Mouse (Mus musculus): ENCODE measurements around the gene Bcl3.

Gene Bcl3

GRCm38 (mm10) chr7:19822604-19823058 is at the start of gene Bcl3:
Gene Bcl3, minus strand, starts transcription at chr7:19822770.
- DNase-seq (ENCODE audit: low spot score), result no peak

- DNase-seq (ENCODE audit: low spot score), result no peak
Measured at GRCm38 (mm10) chr7:19871943-19872601, 49.5 kb upstream of the Bcl3 start.

DNA sequence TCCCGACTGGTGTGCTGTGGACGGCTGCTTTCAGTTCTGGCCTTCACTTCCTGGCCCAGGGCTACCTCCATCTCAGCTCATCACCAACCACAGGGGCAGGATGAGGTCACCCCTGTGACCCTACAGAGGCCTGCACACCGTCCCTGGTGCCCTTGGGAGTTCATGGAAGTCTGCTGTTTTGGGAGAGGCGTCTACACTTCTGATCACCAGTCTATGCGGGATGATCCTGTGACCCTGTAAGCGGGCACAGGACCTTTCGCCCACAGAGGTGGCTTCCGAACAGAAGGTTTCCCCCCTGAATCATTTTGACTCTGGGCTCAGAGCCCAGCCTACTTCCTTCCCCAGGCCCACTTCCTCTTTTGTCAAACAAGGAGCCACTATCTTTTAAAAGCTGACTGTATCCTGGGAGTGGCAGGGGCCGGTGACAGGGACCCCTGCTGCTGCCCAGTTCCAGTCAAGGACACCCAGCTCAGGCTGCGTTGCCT is 48.6 kb upstream of the Bcl3 start:
- DNase-seq (ENCODE audit: low spot score), result no peak

DNA sequence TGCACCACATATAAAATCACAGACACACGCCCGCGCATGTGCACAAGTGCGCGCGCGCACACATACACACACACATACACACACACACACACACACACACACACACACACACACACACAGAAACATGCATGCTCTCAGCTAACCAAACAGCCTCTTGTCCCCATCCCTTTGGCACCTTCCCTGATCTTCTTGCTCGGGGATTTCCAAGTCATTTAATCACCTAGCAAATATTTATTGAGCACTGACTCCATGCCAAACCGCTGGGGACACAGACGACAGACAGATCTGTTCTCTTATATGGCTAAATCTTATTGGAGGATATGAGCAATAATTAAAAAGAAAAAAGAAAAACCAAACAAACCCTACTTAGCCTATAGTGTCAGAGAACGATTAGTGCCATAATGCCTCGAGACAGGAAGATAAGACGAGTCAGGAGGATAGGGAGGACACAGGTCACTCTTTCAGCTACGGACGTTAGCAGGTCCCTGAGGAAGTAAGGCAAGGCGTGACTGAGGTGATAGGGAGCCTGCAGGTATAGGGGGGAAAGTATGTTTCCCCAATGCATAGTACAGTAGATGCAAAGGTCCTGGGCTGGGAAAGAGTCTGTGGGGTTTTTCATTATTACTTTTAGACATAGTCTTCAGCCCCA is 45.3 kb upstream of the Bcl3 start:
- DNase-seq (ENCODE audit: low spot score), result no peak

GRCm38 (mm10) chr7:19866490-19866889 is 43.9 kb upstream of the Bcl3 start:
- DNase-seq (ENCODE audit: low spot score), result no peak

- DNase-seq (ENCODE audit: low spot score), result no peak
Measured at GRCm38 (mm10) chr7:19865246-19866036, 42.9 kb upstream of the Bcl3 start.

- DNase-seq (ENCODE audit: low spot score), result no peak
Measured at GRCm38 (mm10) chr7:19864241-19864640, 41.7 kb upstream of the Bcl3 start.

GRCm38 (mm10) chr7:19861199-19861598 is 38.6 kb upstream of the Bcl3 start, which contains the start of gene Ceacam16:
Gene Ceacam16, minus strand, starts transcription at chr7:19861299.
- DNase-seq (ENCODE audit: low spot score), result no peak

DNA sequence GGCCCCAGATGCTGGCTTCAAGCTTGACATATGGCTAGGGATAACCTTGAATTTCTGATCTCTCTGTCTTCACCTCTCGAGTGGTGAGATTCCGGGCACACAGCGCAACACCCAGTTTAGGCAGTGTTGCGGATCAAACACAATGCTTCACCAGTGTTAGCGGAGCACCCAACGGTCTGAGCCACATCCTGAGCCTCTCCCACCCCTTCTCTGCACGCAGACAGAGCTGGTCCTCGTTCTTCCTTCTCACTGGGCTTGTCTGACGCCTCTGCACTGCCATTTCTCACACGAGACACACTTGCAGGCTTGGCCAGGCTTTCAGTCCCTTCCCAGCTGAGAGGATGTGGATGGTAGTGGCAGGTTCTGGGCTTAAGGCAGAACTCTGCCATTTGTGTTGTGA is 37.2 kb upstream of the Bcl3 start:
- DNase-seq (ENCODE audit: low spot score), result no peak

GRCm38 (mm10) chr7:19856283-19856682 is 33.7 kb upstream of the Bcl3 start:
- no peak for DNase-seq (ENCODE audit: low spot score)

- no peak for DNase-seq (ENCODE audit: low spot score)
Measured at GRCm38 (mm10) chr7:19855663-19856062, 33.1 kb upstream of the Bcl3 start.

DNA sequence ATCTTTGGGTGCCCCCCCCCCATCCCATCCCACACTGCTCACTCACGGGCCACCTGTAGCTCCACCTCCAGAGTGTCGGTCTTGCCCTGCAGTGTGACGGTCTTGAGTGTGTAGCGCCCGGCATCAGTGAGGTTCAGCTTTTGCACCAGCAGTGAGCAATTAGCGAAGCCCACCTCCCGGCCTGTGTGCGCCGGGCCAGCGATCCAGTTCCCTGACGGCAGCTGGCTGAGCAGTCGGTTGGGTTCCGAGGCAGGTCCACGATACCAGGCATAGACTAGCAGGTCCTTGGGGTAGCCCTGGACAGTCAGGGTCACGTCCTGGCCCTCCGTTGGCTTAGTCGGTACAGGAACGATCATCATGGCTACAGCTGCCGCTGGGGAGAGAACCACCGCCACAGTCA is 31.0 kb upstream of the Bcl3 start:
- DNase-seq (ENCODE audit: low spot score), result no peak

DNA sequence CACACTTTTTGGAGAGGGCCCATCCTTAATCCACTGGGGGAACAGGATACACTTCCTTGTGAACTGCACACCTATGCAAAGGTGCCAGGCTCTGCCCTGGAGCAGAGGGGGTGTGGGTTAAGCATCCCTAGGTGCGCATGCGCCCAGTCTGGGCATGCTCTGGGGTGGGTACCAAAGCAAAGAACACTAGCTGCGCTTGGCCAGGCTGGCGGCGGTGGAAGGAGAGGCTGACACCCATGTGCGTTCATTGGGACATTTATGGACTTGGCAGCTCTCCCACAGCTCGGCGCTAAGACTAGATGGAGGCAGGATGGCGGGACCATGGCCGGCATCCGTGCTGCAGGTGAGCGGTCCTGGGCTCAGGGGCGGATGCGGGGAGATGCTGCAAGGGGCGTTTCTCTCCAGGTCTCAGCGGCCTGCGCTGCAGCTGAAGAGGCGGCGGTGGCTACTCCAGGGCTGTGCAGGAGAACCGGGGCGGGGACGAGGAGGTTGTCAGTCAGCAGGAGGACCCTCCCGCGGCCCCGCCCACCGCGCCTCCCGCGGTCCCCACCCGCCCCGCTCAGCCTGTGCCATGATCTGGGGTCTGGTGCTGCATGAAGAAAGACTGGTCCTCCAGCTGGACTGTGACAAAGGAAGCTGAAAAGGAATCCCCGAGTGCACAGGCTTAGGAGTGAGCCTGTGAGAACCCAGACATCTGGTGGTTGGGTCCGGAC is 29.4 kb upstream of the Bcl3 start, which contains the start of gene Gm19345:
TSS of gene Gm19345 (plus strand) at position 146 of the 713 bp plus-strand sequence.
- no peak for DNase-seq (ENCODE audit: low spot score)

DNA sequence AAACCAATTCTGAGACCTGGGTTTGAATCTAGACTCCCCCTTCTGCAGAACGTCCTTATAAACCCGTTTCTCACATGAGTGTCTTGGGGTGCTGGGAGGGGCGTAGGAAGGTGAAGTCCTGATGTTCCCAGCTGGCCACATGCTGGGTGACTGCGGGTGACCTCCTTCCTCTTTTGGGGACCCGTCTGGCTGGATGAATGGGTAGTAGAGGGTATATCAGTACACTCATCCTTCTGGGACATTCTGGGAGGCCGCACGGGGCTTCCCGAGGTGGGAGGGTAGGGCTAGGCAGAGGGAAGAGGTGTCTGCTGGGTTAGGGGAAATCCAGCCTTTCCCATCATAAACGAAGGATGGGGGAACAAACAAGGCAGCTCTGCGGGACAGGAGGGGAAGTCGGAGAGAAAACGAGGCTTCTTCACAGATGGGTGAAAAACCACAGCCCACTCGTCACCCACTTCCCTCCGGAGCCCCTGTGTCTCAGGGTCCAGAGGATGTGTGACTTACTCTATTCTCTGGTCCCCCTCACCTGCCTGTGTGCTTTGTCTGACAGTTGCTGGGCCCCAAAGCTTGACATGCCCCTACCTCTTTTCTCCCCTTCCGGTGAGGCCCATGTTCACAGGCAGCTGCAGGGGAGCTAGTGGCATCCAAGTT is 22.1 kb upstream of the Bcl3 start:
- DNase-seq (ENCODE audit: low spot score), result no peak

- DNase-seq (ENCODE audit: low spot score), result no peak
Measured at GRCm38 (mm10) chr7:19843561-19843960, 21.0 kb upstream of the Bcl3 start.

DNA sequence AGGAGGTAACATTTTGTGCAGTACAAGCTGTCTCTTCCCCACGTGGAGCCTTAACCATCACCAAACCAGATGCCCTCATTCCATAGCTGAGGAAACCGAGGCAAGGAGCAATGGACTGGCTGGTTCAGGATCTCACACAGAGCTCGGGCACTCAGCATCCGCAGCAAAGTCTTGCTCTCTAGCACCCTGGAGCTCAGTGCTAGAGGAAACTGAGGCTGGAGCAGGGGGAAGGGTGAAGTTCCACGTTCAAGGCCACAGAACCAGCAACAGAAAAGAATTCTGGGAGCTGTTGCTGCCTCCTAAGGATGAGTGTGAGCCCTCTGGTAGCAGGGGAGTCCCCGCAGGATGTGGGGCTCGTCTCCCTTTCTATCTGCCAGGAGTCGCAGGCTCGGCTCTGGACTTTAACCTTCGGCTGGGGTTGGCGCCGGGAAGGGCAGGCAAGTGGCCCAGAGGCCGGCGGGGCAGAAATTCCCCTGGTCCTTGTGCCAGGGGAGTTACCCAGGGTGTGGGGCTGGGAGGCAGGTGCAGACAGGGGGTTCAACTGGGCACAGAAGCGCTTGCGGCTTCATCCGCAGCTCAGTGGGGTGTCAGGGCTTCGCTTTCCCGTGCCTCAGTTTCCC is 20.4 kb upstream of the Bcl3 start:
- DNase-seq (ENCODE audit: low spot score), result no peak

DNA sequence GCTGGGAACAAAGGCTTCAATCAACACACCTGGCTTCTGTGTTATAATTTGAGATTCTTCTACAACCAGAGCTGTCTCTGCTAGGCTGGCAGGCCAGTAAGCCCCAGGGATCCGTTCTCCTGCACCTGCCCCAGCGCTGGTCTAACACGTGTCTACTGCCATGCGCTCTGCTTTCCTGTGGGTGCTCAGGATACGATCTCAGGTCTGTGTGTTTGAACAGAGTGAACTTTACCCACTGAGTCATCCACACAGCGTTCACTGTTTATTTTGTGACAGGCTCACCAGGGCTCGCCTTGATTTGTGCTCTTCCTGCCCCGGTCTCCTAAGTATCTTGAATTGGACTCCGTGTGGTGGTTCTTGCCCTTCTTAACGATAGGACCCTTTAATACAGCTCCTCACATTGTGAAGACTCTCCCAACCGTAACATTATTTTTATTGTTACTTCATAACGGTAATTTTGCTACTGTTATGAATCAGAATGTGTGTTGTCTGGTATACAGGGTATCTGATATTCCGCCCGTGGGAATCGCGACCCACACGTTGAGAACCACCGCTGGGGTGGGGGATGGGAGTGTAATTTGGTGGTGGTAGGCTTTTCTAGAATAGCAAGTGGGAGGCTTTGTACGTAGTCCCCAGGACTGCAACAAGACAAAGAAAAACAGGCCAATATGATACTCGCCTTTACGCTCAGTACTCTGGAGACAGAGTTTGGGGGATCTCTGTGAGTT is 19.3 kb upstream of the Bcl3 start:
- no peak for DNase-seq (ENCODE audit: low spot score)

- no peak for DNase-seq (ENCODE audit: low spot score)
Measured at GRCm38 (mm10) chr7:19840936-19841335, 18.4 kb upstream of the Bcl3 start.

GRCm38 (mm10) chr7:19840371-19840770 is 17.8 kb upstream of the Bcl3 start:
- DNase-seq (ENCODE audit: low spot score), result no peak

DNA sequence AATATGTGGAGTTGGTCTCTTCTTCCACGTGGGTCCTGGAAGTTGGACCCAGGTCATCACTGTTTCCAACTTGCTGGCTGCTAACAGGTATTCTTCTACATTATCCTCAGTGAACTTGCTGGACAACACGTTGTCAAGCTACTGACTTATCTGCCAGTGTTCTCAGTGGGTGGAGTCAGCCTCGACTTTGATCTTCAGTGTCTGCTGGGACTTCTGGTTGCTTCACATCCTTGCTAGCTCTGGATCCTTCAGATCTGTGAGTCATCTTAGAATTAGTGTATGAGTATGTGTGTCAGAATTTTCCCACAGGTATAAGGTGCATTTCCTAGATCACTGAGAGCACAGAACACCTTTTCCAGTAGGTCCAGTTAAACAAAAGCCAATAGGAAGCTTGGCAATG is 14.3 kb upstream of the Bcl3 start:
- no peak for DNase-seq (ENCODE audit: low spot score)

All from MN1 (cell line).